Mouse (Mus musculus) limb, embryonic 14.5 days (tissue): ENCODE results near the gene Taar7b. TPM values are rescaled to one million over a fixed set of nuclear protein-coding genes. Genes with fewer than 3 reads are reported as not detected.

Source experiments
- ATAC-seq: fragments of 200-750 bp; cut with Nextera tagmentation; 2 replicates; pipeline ENCODE4 v1.8.0; 2017; ENCODE audit warnings: low read depth, moderate number of reproducible peaks, moderate TSS enrichment; ENCODE audit not compliant: low FRiP score
- DNase-seq: peaks from one replicate; pipeline ENCODE4 v3.0.0-alpha.2; 2015; ENCODE audit warnings: low spot score
- H3K27ac ChIP-seq: fragments of 300-500 bp; sonication (generic); replicated peaks from 2 replicates; pipeline ENCODE4 v1.5.1; 2014; ENCODE audit warnings: low read depth, mild to moderate bottlenecking, low read length, moderate library complexity, mixed read lengths
- H3K27me3 ChIP-seq: fragments of 300-500 bp; sonication (generic); 2 replicates; pipeline ENCODE4 v1.6.1; 2014; ENCODE audit warnings: low read length, mixed read lengths; ENCODE audit not compliant: control insufficient read depth, insufficient read depth
- H3K36me3 ChIP-seq: fragments of 300-500 bp; sonication (generic); 2 replicates; pipeline ENCODE4 v1.6.1; 2014; ENCODE audit warnings: mild to moderate bottlenecking, low read length, moderate library complexity, mixed read lengths; ENCODE audit not compliant: control insufficient read depth, insufficient read depth
- H3K4me1 ChIP-seq: fragments of 300-500 bp; sonication (generic); 2 replicates; pipeline ENCODE4 v1.6.1; 2014; ENCODE audit warnings: antibody characterized with exemption, low read length, mixed read lengths; ENCODE audit not compliant: control insufficient read depth, insufficient read depth
- H3K4me2 ChIP-seq: fragments of 300-500 bp; sonication (generic); replicated peaks from 2 replicates; pipeline ENCODE4 v1.6.1; 2014; ENCODE audit warnings: low read depth, mild to moderate bottlenecking, low read length, moderate library complexity; ENCODE audit not compliant: severe bottlenecking
- H3K4me3 ChIP-seq: fragments of 300-500 bp; sonication (generic); replicated peaks from 2 replicates; pipeline ENCODE4 v1.5.1; 2014; ENCODE audit warnings: low read length
- H3K9ac ChIP-seq: fragments of 300-500 bp; sonication (generic); 2 replicates; pipeline ENCODE4 v1.6.1; 2014; ENCODE audit warnings: mild to moderate bottlenecking, low read depth, low read length, moderate library complexity; ENCODE audit not compliant: severe bottlenecking
- H3K9me3 ChIP-seq: fragments of 300-500 bp; sonication (generic); 2 replicates; pipeline ENCODE4 v1.6.1; 2016; ENCODE audit warnings: low read length; ENCODE audit not compliant: control insufficient read depth
- POLR2A ChIP-seq: fragments of 200-500 bp; IDR thresholded peaks from 2 replicates; pipeline ENCODE4 v1.8.0; 2012; ENCODE audit warnings: inconsistent platforms, mild to moderate bottlenecking, moderate library complexity, borderline replicate concordance; ENCODE audit not compliant: insufficient read depth, insufficient read length; ENCODE audit errors: extremely low read depth
- WGBS: fragments of 180-500 bp; shearing (Covaris S2); extraction: QIAGEN DNeasy Blood & Tissue Kit; methylation state at CpG from one replicate; pipeline ENCODE4 v1.1.7; 2014; 5-methylcytosine and 5-hydroxymethylcytosine counted together
- polyA plus RNA-seq, 2 experiments: library from polyadenylated mRNA; depleted of rRNA in 1 of 2; stranded (reverse) in 1 of 2; unstranded in 1 of 2; fragments of >200 nt; fragmentation: Nextera tagmentation in 1 of 2; extraction: Ambion mirVana in 1 of 2; gene quantifications; 2 replicates each; pipeline versions ENCODE4 v1.2.1 to v1.2.3; 2012 to 2014

Taar7b gene
- polyA plus RNA-seq (2012; rRNA removed) (not detected in 2 replicates), polyA plus RNA-seq (2014; fragmentation: Nextera tagmentation; extraction: Ambion mirVana) (not detected in 2 replicates)

DNA sequence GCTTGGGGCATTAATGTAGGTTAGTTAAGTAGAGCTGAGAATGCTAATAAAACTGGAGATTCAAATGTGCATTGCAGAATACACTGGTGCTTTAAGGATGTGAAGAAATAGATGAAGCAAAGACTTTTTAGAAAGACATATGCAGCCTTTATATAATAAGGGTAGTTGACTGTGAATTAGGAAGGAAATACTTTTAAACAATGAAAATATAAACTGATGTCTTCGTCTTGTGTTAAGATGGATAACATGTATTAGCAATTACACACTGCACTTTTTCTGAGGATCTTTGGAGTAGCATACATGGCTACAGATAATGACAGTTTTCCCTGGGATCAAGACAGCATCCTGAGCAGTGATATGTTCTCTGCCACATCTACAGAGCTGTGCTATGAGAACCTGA lies at the start of gene Taar7b:
Taar7b (plus strand) TSS at position 301 of the 400 bp plus-strand sequence.
- no peak for DNase-seq
- Histone ChIP-seq H3K4me3 (no peak within 1 kb of the TSS), H3K27ac (no peak within 1 kb of the TSS), H3K27me3 (no peaks in the 10 kb centered on the region), H3K9ac (no peak within 1 kb of the TSS), H3K4me2 (no peak within 1 kb of the TSS), H3K4me1 (no peaks in the 10 kb centered on the region), H3K9me3 (no peaks in the 10 kb centered on the region), H3K36me3 (no peaks in the 10 kb centered on the region)
- ATAC-seq: no peak
- no peak for TF ChIP-seq POLR2A
- WGBS: 78% methylated on average over 1 of the region's 1 CpGs

DNA sequence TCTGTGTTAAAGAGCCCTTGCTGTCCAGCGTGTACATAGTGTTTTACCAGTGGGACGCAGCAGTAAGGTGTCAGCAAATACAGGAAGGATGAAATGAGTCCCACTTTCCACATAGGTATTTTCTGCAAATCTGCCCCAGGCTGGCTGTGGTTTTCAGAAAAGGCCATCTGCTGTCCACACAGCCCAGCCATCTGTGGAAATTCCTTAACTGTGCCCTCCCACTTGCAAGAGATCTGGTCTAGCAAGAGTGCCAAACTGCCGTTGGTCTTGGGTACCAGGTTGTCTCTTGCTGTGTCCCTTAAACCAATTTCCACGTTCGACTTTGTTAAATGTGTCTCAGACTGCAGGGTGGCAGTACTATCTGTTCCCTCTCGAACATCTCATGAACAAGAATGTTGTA lies 48.0 kb upstream of the Taar7b start:
- H3K27me3 ChIP-seq: no peaks in the 10 kb centered on the region
- no peak overlapping the region for H3K9ac ChIP-seq
- H3K4me2 ChIP-seq: no peak overlapping the region

DNA sequence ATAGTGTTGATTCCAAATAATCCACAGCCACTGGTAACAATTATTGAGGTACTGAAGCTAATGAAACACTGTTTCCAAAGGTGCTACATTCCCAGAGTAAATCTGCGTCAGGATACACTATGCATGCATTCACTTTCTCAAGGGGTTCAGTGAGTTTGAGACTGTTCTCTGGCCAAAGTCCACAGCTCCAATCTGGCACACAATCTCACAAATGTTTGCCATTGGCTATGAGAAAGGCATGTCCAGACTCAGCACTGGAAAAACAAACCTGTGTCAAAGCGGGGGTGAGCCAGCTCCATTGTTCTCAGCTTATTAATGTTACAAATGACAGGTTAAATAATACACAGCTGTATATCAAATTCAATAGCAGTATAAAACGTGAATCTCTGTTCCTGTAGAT lies 40.7 kb upstream of the Taar7b start:
- Histone ChIP-seq H3K27me3 (no peaks in the 10 kb centered on the region), H3K4me2 (no peak overlapping the region), H3K9me3 (no peaks in the 10 kb centered on the region), H3K27ac (no peak overlapping the region), H3K4me3 (no peak overlapping the region), H3K36me3 (no peaks in the 10 kb centered on the region), H3K4me1 (no peaks in the 10 kb centered on the region), H3K9ac (no peak overlapping the region)
- DNase-seq (no peak), ATAC-seq (no peak)
- WGBS: 46% methylated on average over 3 of the region's 3 CpGs
- TF ChIP-seq POLR2A: no peak

More for the DNA sequence above, 48.0 kb upstream of the Taar7b start:
- no peak for TF ChIP-seq POLR2A
- no peak for ATAC-seq
- Histone ChIP-seq H3K4me1 (no peaks in the 10 kb centered on the region), H3K27ac (no peak overlapping the region), H3K9me3 (no peaks in the 10 kb centered on the region), H3K4me3 (no peak overlapping the region), H3K36me3 (no peaks in the 10 kb centered on the region)
- 76% methylated on average over 6 of the region's 6 CpGs for WGBS
- DNase-seq: no peak

DNA sequence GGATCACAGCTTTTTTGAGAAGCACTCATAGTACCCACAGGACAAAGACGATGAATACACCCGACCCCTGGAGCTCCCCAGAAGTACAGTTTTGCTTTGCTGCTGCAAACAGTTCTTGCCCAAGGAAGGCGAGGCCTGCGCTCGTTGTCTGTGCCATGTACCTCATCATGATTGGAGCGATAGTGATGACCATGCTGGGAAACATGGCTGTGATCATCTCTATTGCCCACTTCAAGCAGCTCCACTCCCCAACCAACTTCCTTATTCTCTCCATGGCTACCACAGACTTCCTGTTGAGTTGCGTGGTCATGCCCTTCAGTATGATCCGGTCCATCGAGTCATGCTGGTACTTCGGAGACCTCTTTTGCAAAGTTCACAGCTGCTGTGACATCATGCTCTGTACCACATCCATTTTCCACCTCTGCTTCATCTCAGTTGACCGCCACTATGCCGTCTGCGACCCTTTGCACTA lies 39.3 kb upstream of the Taar7b start, which contains the start of gene Taar4:
Taar4 (plus strand) TSS at position 51 of the 472 bp plus-strand sequence.
- 96% methylated on average over 13 of the region's 13 CpGs for WGBS
- no peak for TF ChIP-seq POLR2A

DNA sequence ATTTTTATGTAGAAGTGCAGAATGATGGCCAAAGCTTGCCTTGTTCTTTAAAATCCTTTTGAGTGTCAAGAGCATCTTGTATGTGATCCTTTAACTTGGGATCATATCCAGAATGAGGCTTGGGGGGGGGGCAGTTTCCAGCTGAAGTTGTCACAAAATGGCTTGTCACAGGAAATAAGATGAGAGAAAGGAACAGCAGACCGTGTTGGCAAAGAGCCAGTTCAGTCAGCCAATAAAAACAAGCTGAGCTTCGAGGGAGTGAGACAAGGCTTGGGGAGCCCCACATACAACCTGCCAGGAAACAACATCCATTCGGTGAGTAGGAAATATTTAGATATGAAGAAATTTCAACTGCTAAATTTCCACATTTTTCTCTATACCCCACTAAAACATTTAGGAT lies 36.3 kb upstream of the Taar7b start:
- Histone ChIP-seq H3K4me3 (no peak overlapping the region), H3K36me3 (no peaks in the 10 kb centered on the region), H3K4me1 (no peaks in the 10 kb centered on the region), H3K4me2 (no peak overlapping the region), H3K9ac (no peak overlapping the region), H3K27ac (no peak overlapping the region), H3K9me3 (no peaks in the 10 kb centered on the region), H3K27me3 (no peaks in the 10 kb centered on the region)
- no peak for TF ChIP-seq POLR2A
- ATAC-seq (no peak), DNase-seq (peak; percentile 9)
- 28% methylated on average over 3 of the region's 3 CpGs for WGBS

More for the DNA sequence above, 39.3 kb upstream of the Taar7b start, which contains the start of gene Taar4:
- no peaks in the 10 kb centered on the region for H3K9me3 ChIP-seq
- H3K4me2 ChIP-seq: no peak within 1 kb of the TSS
- DNase-seq (no peak), ATAC-seq (no peak)
- H3K36me3 ChIP-seq: no peaks in the 10 kb centered on the region
- no peak within 1 kb of the TSS for H3K27ac ChIP-seq
- H3K4me3 ChIP-seq: no peak within 1 kb of the TSS
- H3K4me1 ChIP-seq: no peaks in the 10 kb centered on the region
- H3K9ac ChIP-seq: no peak within 1 kb of the TSS
- H3K27me3 ChIP-seq: no peaks in the 10 kb centered on the region
